Mouse (Mus musculus) lung, postnatal 36 days (tissue): ENCODE results near the gene Nos2.
A peak's percentile ranks its signal among the peaks of the same experiment; 100 is the strongest.
"Not testable (repeated sequence)": the region's sequence is repeated elsewhere in the genome, so short reads cannot be mapped to it uniquely, and the experiment has no call there.

ENCODE experiments used
- DNase-seq: peaks from one replicate; pipeline ENCODE4 v3.0.0; 2022; ENCODE audit warnings: mixed read lengths

Nos2 gene

DNA sequence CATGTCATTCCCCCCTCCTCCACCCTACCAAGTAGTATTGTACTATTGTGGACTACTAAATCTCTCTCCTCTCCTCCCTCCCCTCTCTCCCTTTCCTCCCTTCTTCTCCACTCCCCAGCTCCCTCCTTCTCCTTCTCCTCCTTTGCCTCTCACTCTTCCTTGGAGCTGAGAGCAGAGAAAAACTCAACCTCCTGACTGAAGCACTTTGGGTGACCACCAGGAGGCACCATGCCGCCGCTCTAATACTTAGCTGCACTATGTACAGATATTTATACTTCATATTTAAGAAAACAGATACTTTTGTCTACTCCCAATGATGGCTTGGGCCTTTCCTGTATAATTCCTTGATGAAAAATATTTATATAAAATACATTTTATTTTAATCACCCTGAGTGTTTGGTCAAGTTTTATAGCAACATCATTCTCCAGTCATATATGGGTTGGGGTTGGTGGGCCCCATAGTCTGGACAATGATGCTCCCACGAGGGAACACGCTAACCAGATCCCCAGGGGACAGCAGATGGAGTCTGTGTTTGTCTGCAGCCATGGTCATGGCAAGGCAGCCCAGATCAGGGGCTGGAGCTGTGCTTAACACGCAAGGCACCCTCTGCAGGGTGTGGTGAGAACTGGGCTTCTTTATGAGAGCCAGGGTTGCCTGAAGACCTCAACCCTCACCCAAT lies 39.4 kb downstream of the Nos2 start:
- peak; percentile 47 for DNase-seq

DNA sequence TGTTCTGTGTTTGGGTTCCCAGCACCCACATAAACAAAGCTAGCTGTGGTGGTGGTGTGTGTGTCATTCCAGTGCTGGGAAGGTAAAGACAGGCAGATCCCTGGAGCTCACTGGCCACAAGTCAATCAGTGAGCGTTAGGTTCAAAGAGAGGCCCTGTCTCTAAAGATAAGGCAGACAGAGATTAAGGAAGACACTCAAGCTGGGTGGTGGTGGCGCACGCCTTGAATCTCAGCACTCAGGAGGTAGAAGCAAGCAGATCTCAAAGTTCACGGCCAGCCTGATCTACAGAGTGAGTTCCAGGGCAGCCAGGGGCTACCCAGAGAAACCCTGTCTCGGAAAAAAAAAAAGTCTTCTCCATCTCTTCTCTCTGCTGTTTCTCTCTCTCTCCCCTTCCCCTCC lies 40.6 kb downstream of the Nos2 start:
- DNase-seq: no peak

DNA sequence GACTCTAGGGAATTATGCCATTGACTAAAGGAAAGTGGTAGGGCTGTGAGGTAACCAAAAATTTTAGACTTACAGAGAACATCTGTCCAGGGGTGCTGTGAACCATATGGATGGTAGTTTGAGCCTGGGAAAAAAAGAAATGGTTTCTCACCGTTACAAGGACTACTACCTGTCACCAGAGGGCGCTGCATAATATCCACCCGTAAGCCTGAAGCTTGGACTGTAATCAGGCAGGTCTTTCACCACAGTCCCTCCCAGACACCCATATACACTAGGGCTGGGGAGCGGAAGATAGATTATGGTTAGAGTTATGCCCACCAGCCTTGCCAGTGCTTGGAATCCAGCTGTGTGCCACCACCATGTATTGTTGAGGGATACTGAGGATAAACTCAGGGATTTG lies 46.8 kb downstream of the Nos2 start:
- peak; percentile 84 for DNase-seq

DNA sequence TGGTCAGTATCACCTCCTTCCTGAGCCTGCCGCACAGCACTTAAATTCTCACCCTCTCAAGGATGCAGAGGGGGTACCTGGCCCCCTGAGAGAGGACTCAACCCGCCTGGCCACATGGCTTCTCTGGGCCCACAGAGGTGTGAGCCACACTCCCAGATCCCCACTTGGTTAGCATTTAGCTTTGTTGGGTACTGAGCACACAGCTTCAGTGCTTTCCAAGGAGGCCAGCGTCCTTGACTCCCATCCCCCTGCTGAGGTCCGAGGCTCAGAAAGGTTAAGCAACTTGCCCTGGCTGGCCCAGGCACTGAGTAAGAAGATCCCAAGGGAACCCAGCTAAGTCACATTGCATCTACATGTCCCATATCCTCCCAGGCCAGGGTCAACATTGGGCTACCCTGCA lies 47.5 kb downstream of the Nos2 start:
- DNase-seq: no peak

DNA sequence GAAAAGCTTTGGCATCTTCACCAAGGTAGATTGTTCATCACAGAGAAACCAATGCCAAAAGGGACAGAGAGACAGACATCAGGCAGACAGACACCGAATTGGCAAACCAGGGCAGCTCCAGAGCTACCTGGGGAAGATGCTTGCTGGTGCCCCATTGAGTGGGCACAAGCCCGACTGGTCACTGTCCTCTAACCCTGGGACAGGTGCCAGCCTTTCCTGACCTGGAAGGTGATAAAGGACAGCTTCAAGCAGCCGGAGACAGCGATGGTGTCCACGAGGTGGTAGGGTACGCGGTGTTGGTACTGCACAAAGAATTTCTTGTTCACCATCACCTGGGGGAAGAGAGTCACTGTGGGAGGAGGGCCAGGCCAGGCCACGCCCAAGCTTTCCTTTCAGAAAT lies 50.5 kb downstream of the Nos2 start:
- no peak for DNase-seq

DNA sequence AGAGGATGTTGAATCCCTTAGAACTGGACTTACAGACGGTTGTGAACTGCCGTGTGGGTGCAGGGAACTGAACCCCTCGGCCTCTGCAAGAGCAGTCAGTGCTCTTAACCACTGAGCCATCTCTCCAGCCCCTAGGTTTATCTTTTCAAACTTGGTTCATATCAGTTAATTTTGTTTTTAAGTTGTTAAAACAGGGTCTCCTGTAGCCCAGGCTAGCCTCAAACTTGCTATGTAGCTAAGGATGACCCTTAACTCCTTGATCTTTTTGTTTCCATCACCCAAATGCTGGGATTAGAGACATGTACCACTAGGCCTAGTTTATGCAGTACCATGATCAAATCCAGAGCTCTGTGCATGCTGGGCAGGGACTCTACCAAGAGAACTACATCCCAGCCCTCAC lies 51.2 kb downstream of the Nos2 start:
- no peak for DNase-seq

DNA sequence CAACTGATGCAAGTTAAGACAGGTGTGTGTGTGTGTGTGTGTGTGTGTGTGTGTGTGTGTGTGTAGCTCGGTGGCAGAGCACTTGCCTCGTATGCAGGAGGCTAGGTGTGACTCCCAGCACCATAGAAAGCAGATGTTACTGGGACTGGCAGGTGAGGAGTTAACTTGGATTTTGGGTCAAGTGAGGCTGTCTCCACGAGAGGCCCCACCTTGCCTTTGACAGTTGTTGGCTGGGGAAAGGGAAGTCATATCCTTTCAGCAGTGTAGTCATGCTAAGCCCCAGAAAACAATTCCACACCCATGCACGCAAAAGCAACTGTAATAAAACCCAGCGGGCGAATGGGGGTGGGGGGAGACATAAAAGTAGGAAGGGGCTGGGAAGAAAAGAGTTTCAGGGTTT lies 51.7 kb downstream of the Nos2 start:
- DNase-seq: no peak

DNA sequence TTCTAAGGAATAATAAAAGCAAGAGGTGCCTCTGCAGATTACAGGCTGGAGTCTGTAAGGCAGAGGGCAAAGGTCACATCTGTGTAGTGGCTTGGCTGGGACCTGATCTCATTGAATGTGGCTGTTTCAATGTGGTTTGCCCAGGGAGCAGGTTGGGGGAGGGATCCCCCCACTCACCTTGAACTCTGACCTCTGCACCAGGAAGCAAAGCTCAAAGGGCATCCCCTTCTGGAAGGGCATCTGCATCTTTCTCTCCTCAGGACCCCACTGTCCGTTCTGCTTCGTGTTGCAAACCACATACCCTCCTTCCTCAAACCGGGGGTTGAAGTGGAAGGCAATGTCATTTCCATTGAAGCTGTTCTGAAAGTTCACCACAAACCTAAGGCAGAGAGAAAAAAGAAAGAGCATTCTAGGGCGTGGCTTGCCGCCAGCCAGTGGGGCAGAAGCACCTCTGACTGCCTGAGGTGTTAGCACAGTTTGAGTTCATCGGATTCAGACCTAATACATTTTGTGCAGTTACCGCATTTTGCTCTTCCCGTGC lies 52.3 kb downstream of the Nos2 start:
- DNase-seq: no peak

DNA sequence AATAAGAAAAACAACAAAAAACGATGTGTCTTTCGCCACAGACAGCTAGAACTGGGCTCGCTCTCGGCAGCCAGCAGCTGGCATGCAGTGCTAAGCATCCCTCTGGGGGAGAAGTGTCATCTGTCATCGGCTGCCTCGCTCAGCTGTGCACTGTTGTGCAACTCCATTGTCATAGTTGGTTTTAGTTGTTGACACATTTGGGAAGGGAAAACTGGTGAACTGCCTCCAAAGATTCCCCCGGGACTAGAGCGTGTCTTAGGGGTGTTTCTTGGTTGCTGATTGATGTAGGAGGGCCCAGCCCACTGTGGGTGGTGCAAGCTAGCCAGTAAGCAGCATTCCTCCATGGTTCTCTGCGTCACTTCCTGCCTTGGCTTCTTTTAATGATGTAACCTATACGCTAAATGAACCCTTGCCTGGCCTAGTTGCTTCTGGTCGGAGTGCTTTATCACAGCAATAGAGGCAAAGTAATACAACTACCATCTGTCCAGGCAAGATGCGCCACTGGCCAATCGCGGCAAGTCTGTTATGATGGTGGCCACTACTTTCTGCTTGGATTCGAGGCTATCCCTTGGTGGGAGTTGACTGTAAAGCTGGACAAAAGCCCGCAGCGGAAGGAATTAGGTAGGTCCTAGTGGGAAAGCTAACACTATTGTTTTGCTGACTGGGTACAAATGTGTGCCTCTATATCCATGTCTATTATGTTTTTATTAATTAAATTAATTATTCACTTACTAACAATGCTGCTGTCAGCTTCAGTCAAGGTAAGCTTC lies 53.0 kb downstream of the Nos2 start:
- peak; percentile 42 for DNase-seq

DNA sequence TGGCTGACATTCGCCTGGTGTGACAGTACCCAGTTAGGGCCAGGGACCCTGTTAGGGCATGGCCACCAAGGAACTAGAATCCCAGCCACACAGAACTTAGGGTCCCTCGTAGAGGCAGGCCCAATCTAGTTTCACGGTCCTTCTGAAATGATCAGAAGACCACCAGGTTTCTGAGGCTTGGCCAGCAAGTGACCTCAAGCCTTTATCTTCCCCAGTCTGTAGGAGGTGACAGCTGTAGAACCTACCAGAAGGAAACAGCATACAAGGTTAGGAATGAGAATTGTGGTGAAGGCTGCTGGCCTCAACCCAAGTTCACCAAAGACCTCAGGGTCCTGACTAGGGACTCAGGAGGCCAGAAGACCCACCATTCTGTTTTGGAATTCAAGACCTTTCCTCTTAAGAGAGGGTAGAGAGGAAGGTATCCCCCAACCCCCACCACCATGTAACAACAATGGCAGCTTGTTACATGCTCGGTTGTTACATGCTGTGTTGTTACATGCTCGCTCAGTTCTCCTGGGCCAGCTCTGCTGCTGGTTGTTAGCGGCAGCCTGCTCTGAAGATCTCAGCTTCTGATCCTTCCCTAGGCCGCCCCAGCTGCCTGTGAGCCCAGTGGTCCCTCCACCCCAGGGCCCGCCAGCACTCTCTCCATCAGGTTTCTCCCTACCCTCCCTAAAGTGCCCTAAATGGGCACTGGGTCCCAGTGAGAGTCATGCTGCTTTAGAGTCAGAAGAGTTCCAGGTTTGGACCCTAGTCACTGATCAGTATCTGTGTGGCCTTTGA lies 56.3 kb downstream of the Nos2 start:
- no peak for DNase-seq

DNA sequence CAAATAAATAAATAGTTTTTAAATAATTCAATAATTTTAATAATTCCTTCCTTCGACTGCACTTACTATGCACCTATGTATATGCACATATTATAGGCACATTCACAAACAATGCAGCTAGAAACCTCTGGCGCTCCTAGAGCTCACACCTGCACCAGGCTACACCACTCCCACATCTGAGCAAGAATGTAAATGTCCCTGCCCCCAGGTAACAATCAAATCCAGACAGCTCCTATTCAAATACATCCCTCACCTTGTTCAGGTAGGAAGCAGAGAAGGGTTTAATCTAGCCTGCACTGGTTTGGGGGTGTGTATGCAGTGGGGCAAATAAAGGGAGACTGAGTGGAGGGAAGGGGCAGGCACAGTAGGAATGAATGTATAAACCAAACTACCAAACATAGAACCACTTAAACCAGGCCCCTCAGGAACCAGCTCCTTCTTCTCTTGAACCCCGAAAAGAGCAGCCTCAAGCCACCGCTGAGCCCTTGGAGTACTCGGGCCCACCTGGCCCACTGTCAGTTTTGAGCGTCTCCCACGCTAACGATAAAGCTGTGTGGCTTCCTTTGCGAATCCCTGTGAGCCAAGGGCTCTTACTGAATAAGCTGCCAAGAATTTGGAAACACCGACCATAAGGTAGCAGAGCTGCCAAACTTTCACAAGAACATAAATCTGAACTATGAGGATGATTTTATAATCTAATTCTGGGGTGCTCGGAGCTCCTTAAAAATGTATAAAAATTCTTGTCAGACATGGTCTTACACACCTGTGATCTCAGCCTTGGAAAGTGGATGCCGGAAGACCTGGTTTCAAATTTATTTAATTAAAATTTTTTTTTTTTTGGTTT lies 57.8 kb downstream of the Nos2 start:
- no peak for DNase-seq

DNA sequence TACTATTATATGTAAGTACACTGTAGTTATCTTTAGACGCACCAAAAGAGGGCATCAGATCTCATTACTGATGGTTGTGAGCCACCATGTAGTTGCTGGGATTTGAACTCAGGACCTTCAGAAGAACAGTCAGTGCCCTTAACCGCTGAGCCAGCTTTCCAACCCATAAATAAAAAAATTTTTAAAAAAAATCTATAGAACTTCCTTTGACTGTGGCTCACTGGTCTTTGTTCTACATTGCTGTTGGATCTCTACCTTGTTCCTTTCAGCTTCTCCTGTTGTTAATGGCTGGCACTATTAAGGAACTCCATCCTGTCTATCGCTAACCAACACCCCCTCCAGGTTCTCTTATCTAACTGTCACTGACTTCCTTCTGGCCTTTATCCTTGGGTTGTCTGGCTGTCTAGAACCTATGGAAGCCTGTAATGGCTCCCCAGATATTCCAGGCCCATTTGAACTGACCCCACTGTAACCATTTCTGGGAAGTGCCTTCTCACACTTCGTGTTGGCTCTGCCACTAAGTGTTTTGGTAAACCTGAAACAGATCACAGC lies 59.6 kb downstream of the Nos2 start:
- no peak for DNase-seq

DNA sequence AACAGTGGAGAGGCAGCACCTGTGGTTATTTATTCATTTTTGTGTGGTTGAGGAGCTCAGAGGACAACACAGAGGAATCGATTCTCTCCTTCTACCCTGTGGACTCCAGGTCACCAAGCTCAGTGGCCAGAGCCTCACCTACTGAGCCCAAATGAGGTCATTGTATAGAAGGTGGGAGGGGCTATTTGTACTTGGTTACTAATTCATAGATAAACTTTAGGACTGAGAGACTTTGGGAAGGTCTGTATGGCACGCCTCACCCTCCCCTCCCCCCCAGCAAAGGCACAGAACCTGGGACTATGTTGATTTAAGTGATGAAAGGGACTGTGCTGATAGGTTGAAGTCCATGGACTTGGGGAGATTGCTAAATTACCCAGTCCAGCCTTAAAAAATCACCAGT lies 61.5 kb downstream of the Nos2 start:
- no peak for DNase-seq

DNA sequence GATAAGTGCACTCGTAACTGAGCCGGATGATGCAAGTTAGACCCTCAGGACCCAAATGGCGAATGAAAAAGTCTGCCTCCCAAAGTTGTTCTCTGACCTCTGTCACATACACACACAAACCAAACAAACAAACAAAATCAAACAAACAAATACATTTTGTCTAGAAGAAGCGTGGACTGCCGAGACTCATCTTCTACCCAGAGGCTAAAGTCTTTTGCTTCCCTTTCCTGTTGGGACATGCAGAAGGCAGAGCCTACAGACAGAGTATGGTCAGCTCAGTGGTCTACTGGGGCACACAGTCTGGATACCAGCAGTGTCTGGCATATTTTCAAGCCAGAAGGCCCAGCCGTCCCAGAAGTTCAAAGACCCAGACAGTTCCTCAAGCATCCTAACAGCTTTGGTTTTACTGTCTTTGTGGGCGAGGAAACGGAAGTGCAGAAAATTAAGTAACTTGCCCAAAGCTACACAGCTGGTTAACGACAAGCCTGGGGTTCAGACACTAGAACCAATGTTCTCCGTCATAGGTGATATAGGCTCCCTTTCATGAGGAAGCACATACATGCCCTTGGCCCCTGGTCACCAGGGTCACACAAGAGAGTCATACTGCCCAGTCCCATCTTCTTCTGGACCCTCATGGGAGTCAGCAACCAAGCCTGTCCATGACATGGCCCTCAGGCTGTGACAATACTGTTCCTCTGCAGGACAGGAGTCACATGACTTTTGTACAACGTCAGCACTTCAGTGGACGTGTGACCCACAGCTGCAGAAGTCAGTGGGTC lies 62.1 kb downstream of the Nos2 start:
- DNase-seq: peak; percentile 39

DNA sequence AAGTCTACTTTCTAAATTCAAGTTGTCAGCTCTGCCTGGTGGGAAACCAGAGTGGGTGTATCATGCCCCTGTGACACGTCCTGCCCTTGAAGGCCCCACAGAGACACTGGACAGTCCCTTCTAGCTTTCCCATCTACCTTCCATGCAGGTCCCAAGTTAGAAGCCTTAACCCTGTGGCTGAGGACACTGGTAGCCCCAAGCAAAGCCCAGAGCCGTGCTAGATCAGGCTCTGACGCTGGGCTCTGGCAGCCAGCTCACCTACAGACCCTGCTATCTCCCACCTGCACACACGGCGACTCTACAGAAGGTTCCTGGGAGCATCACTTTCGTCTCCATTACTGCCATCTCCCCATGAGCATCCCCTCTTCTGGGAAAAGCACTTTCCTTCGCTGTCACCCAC lies 63.0 kb downstream of the Nos2 start:
- DNase-seq: no peak

DNA sequence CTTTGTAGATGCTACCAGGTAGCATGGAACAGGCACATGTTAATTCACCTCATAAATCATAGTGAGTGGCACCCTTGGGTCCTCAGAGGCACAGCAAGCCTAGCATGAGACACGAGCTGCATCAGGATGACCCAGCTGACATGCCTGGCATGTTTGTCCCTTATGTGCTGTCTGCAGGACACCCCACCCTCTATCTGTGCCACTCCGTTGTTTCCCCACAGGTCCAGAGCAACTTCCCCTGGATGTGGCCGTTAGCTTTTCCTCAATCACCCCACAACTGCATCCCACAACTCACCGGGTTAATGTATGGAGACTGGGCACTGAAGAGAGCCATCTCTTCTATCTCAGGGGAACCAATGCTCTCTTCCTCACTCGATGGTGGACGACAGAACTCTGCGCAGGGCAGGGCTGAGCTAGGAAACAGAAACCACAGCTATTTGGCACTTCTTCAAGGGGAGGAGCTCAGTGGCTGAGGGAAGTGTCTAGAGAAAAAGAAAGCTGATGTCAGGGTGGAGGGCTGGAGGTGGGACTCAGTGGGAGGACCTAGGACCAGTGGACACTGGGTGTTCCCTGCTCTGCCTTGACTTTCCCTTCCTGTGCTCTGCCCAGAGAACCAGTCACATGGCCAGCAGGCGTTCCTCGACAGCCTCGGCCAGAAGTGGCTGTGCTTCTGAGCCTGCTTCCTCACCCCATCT lies 64.0 kb downstream of the Nos2 start, which contains the start of gene Lgals9:
Gene Lgals9 (minus strand): TSS at position 464 of the 695 bp plus-strand sequence.
- DNase-seq: peak; percentile 96

DNA sequence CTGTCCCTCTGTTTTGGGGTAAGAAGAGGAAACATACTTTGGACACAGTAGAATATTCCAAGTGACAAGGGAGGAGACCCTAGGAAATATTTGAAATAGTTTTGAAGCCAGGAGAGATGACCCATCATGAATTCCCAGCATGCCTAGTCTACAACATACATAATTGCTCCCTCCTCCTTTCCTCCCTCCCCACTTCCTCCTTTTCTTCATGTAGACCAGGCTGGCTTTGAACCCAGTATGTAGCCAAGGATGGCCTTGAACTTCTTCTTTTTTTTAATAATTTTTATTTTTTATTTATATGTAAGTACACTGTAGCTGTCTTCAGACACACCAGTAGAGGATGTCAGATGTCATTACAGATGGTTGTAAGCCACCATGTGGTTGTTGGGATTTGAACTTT lies 64.9 kb downstream of the Nos2 start:
- no peak for DNase-seq

DNA sequence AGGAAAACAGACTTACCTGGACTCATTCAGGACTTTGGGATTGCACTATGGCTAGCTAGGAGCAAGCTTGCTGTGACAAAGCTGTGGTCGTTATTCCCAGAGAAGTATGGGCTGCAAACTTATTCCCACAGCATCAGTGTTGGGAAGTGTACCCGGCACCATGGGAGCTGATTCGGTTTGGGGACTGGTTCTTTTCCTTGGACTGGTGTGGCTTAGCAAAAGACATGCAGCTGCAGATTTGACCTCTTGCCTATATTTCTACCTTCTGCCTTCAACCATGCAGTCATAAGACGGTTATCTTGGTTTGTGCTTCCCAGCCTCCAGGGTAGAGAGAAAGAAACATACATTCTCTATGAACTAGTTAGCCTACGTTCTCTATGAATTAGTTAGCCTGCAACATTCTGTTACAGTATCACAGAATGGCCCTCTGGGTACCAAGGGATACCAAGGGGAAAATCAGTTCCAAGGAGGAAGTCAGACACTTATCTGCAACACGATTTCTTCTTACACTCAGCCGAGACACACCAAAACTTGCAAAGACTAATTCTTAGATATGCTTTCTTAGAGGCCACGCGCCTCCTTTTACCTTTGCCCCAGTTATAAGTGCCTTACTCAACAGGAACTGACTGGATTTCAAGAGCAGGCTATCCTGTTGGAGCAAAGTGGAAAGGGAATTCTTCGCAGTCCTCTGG lies 65.9 kb downstream of the Nos2 start:
- DNase-seq: no peak

DNA sequence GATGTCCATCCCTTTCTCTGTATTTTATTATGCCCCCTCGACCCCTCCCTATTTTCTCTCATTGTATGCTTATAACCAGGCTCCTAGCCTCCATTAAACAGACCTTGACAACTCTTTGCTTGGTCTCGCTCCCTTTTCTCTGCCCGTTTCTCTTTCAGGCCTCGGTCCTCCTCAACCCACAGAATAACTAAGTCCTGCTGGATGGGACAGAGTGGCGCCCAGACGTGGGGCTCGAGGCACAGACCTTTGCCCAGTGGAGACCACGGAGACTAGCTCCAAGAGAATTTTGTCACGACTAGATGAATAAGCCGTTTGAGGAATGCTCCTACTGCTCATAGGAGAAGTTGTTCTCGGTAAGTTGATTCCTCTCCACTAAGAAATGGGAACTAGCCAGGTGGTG lies 68.6 kb downstream of the Nos2 start:
- DNase-seq: not testable (repeated sequence)

DNA sequence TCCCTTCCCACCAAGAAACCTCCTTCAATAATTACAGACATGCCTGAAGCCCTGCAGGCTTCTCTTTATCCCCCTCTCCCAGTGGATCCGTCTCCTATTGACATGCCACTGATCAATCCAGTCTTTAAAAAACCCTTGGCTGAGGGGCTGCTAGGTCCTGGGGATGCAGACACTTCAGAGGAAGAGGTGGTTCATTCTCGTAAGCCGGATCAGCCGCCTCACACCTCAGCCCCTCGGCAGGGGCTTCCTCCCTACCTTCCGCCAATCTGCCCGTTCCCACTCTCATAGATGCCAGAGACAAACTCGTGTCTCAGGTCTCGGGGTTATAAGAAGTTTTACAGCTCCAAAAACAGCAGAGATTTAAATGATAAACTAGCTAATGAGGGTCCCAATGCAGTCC lies 69.5 kb downstream of the Nos2 start:
- DNase-seq: no peak
